Mouse (Mus musculus): Measurements from ENCODE around the gene Bfsp1. TPM values are rescaled to one million over a fixed set of nuclear protein-coding genes. Genes with fewer than 3 reads are reported as not detected.

Bfsp1 gene
- polyA plus RNA-seq, 1 experiment from 2014 or later, result 2.1 TPM

Other genes starting within 250 kb of the Bfsp1 start
- 461 and 492 TPM in 2 replicates for gene Dstn, start 52.1 kb upstream of the Bfsp1 start, polyA plus RNA-seq (2014; fragmentation: Nextera tagmentation; extraction: Ambion mirVana)
- 25.7 and 34.8 TPM in 2 replicates for gene Rrbp1, start 148.1 kb upstream of the Bfsp1 start, polyA plus RNA-seq (2014; fragmentation: Nextera tagmentation; extraction: Ambion mirVana)
- gene Banf2, start 169.9 kb upstream of the Bfsp1 start, polyA plus RNA-seq (2014; fragmentation: Nextera tagmentation; extraction: Ambion mirVana), result not detected in 2 replicates